Mouse (Mus musculus): ENCODE data around the gene Ablim1.

- TF ChIP-seq CTCF (IDR thresholded peaks at IDR 0.05) (no peak), POLR2A (IDR thresholded peaks at IDR 0.05; ENCODE audit: insufficient read depth, low read depth, low read length) (no peak), EP300 (IDR thresholded peaks at IDR 0.05; ENCODE audit: insufficient read depth, low read depth, low read length) (no peak)
Observed at GRCm38 (mm10) chr19:57257801-57258200, 56.9 kb downstream of the Ablim1 start.

Measured in heart, adult 2 months (tissue).